Mouse (Mus musculus): ENCODE data around the gene Mtap.

DNA sequence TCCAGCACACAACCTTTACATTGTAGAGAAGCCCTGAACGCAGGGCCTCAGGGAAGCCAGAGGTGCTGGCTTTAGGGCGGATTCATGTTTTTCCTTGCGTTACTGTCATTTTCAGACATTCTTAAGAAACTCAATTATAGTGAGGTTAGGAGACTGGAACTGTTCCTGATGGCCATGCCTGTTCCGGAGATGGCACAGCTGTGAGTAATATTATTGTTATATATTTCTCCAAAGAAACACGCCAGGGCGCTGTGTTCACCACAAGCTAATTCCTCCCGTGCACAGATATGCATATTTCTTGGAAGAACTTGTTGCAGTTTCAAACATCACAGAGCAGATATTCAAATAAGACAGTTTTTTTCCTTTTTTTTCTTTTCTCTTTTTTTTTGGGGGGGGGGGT is 47.8 kb upstream of the Mtap start:
- TF ChIP-seq CTCF (IDR thresholded peaks at IDR 0.05; ENCODE audit: low read depth): no peak
- TF ChIP-seq EP300 (IDR thresholded peaks at IDR 0.05; ENCODE audit: low read depth): no peak

All from heart, postnatal 0 days (tissue).